Comparison of ENCODE assay signal across 15 mouse cellular contexts in the genomic region with DNA sequence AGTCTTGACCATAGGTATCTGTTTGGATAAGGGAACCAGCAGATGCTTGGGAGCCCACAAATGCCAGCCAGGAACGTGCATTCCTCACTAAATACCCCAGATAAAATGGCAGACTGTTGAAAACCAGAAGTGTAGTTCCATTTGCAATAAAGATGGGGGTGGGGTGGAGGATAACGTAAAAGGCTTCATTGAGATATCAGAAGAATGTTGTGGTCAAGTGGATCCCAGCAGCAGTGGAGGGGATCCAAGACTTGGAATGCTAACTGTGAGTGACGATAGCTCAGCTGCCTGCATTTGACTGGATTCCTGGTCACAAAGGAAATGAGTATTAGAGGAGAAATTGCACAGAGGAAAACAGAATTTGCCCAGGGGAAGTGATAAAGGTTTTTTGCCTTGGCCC.
DNase-seq lines count a peak whose midpoint lies in the region; ATAC-seq and TF ChIP-seq lines count a peak whose summit lies in the region.
"Had no signal": no experiment of that assay in that cellular context is flagged by ENCODE, and none has a peak within 500 bp of the region (broad histone marks: within the 10 kb centered on the region; RNA-seq: fewer than 3 reads in every experiment).

No protein-coding gene starts in this region.

- H3K27me3 ChIP-seq in kidney, postnatal 0 days (ENCODE audit: insufficient read depth, low read length) = no peaks in the 10 kb centered on the region
- no peaks in the 10 kb centered on the region for H3K27me3 ChIP-seq in heart, embryonic 15.5 days
- H3K27me3 ChIP-seq: forebrain, embryonic 12.5 days; hindbrain, embryonic 15.5 days; limb, embryonic 15.5 days had no signal

- no peaks in the 10 kb centered on the region for H3K36me3 ChIP-seq in kidney, postnatal 0 days (ENCODE audit: insufficient read depth, low read length)
- no peaks in the 10 kb centered on the region for H3K36me3 ChIP-seq in heart, embryonic 15.5 days
- H3K36me3 ChIP-seq: forebrain, embryonic 12.5 days; hindbrain, embryonic 15.5 days; limb, embryonic 15.5 days had no signal

- H3K4me2 ChIP-seq in kidney, postnatal 0 days (ENCODE audit: low read length) = no peak overlapping the region
- no peak overlapping the region for H3K4me2 ChIP-seq in heart, embryonic 15.5 days
- H3K4me2 ChIP-seq: forebrain, embryonic 12.5 days; hindbrain, embryonic 15.5 days; limb, embryonic 15.5 days had no signal

- H3K4me1 ChIP-seq in kidney, postnatal 0 days (replicated peaks; ENCODE audit: insufficient read depth, low read length) = no peaks in the 10 kb centered on the region
- H3K4me1 ChIP-seq in heart, embryonic 15.5 days (replicated peaks) = peaks cover 45% of the 10 kb centered on the region
- H3K4me1 ChIP-seq: forebrain, embryonic 12.5 days had no signal

- DNase-seq in kidney, postnatal 0 days (ENCODE audit: low spot score) = peak; percentile 43
- no peak for DNase-seq in kidney, postnatal 36 days
- peak; percentile 76 for DNase-seq in fibroblast of lung, adult 2 months (ENCODE audit: low read depth)
- peak; percentile 40 for DNase-seq in lung, postnatal 36 days
- no peak for DNase-seq in layer of hippocampus, adult 18-20 months (ENCODE audit: low spot score in 2 of 2)
- no peak for DNase-seq in gastrocnemius, postnatal 25 days
- DNase-seq: cerebellum, postnatal 14 days; gastrocnemius, postnatal 14 days; thymus, postnatal 4 days had no signal

- no peak overlapping the region for H3K27ac ChIP-seq in kidney, postnatal 0 days
- H3K27ac ChIP-seq in heart, embryonic 15.5 days = peak overlapping the region; percentile 91
- H3K27ac ChIP-seq: forebrain, embryonic 12.5 days; hindbrain, embryonic 15.5 days; left cerebral cortex, adult 2 months; limb, embryonic 15.5 days had no signal

- ATAC-seq in kidney, postnatal 0 days (replicated peaks; ENCODE audit: low FRiP score, low read depth) = no peak
- ATAC-seq in heart, embryonic 15.5 days (replicated peaks; ENCODE audit: insufficient number of reproducible peaks, insufficient read depth, low FRiP score, low read depth) = peak; percentile 86
- ATAC-seq in granulocyte monocyte progenitor cell, adult 5-6 weeks (replicated peaks; ENCODE audit: poor library complexity, severe bottlenecking) = no peak

- no peak overlapping the region for H3K9ac ChIP-seq in kidney, postnatal 0 days (ENCODE audit: low read depth, low read length)
- no peak overlapping the region for H3K9ac ChIP-seq in heart, embryonic 15.5 days
- H3K9ac ChIP-seq: forebrain, embryonic 12.5 days; hindbrain, embryonic 15.5 days; limb, embryonic 15.5 days had no signal

- no peak for TF ChIP-seq CTCF in kidney, postnatal 0 days (IDR thresholded peaks at IDR 0.05; ENCODE audit: low read depth)

- no peak overlapping the region for H3K4me3 ChIP-seq in kidney, postnatal 0 days (replicated peaks; ENCODE audit: low read depth, low read length)
- no peak overlapping the region for H3K4me3 ChIP-seq in heart, embryonic 15.5 days
- H3K4me3 ChIP-seq: forebrain, embryonic 12.5 days; hindbrain, embryonic 15.5 days; left cerebral cortex, adult 2 months; limb, embryonic 15.5 days had no signal

- H3K9me3 ChIP-seq in kidney, postnatal 0 days (replicated peaks; ENCODE audit: low read length) = no peaks in the 10 kb centered on the region
- no peaks in the 10 kb centered on the region for H3K9me3 ChIP-seq in heart, embryonic 15.5 days (replicated peaks)
- H3K9me3 ChIP-seq: forebrain, embryonic 12.5 days; hindbrain, embryonic 15.5 days; limb, embryonic 15.5 days had no signal

- WGBS in kidney, postnatal 0 days = 60% methylated on average over 3 of the region's 3 CpGs
- WGBS in heart, embryonic 15.5 days = 7% methylated on average over 3 of the region's 3 CpGs

Comparison
In these comparisons a context has a peak if more than half of its experiments do, and no peak if none do; other contexts are left out.
1. DNase-seq: peak in kidney, postnatal 0 days (single experiment), fibroblast of lung, adult 2 months (single experiment) and lung, postnatal 36 days (single experiment); none in kidney, postnatal 36 days (0 of 2), layer of hippocampus, adult 18-20 months (0 of 2) and gastrocnemius, postnatal 25 days (single experiment).